Mouse (Mus musculus): Measurements from ENCODE around the gene Klrb1c.

Klrb1c gene

GRCm38 (mm10) chr6:128736100-128736499 lies 52.9 kb downstream of the Klrb1c start:
- no peak for TF ChIP-seq GATA4 (IDR thresholded peaks at IDR 0.05; ENCODE audit: insufficient replicate concordance, low read length)

- TF ChIP-seq GATA4 (IDR thresholded peaks at IDR 0.05; ENCODE audit: insufficient replicate concordance, low read length), result no peak
These were observed 54.1 kb downstream of the Klrb1c start for GRCm38 (mm10) chr6:128734896-128735295.

GRCm38 (mm10) chr6:128733908-128734679 lies 54.9 kb downstream of the Klrb1c start:
- no peak for TF ChIP-seq GATA4 (IDR thresholded peaks at IDR 0.05; ENCODE audit: insufficient replicate concordance, low read length)

GRCm38 (mm10) chr6:128732032-128732431 lies 57.0 kb downstream of the Klrb1c start:
- TF ChIP-seq GATA4 (IDR thresholded peaks at IDR 0.05; ENCODE audit: insufficient replicate concordance, low read length), result no peak
